Mouse (Mus musculus) T-cell, adult 2 months (primary cell): ENCODE data around the gene Uspl1.
A peak's percentile ranks its signal among the peaks of the same experiment; 100 is the strongest.

Experiments
- DNase-seq: peaks from one replicate; pipeline ENCODE4 v3.0.0; 2022; ENCODE audit warnings: low spot score

The Uspl1 gene

DNA sequence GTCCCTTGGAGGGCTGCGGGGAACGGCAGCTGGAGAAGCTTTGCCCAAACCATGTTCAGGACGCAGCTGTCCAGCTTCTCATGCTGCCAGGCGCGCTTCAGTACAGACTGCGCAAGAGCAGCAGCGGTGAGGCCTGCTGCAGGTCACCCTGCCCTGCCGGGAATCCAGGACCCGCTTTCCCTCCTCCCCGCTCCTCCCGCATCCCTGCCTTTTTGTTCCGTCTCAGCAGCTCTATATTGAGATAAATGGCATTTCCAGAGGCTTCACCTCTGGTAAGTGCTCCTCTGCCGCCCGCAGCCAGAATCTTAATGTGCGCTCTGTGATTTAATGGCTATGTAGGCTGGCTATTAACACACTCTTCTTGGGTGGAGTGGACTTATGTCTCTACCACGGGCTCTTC is 74.9 kb downstream of the Uspl1 start:
- no peak for DNase-seq

DNA sequence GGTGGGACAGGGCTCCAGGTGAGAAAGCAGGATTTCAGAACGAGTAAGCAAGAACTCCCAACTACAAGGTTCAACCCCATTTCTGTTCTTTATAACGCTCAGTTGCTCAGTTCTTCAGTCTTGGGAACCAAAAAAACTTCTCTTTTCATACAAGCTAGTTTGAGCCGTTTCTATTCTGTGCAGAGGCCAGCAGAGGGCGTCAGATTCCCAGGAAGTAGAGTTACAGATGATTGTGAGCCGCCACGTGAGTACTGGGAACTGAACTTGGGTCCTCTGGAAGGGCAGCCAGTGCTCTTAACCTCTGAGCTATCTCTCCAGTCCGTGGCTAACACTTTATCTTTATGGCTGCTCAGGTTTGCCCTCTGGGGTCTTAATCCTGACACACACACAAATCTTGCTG is 77.3 kb downstream of the Uspl1 start:
- DNase-seq: no peak

DNA sequence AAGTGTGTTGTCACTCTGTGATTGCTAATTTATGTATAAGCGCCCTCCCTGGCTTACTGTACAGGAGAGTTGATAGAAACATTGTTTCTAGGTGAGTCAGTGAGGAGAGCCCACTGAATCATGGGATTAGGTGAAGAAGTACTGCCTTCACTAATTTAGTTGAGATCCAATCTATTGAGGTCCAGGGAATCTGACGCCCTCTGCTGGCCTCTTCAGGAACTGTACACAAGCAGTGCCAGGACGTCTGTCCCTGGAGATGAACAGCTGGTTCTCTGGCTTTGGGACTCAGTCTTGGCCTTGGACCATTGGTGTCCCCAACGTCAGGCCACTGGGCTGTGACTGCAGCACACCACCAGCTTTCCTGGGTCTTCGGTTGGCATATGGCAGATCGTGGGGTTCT is 77.7 kb downstream of the Uspl1 start:
- DNase-seq: peak; percentile 23

DNA sequence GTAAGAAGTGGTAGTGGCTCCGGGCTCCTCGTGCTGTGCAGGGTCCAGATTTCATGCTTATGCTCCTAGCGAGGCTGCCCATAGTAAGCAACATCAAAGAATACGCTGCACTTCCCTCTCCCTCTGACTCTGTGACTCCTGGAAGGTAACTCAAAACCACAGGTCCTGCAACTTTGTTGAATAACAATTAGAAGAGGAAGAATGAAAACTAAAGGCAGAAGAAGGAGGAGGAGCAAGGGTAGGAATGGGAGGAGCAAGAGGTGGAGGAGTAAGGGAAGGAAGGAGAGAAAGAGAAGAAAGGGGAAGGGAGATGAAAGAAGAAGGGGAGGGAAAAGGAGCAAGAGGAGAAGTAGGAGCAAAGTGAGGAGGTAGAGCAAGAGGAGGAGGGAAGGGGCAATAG is 80.3 kb downstream of the Uspl1 start, which contains the start of gene Alox5ap:
Alox5ap (plus strand) TSS at position 363 of the 400 bp plus-strand sequence.
- DNase-seq: no peak

DNA sequence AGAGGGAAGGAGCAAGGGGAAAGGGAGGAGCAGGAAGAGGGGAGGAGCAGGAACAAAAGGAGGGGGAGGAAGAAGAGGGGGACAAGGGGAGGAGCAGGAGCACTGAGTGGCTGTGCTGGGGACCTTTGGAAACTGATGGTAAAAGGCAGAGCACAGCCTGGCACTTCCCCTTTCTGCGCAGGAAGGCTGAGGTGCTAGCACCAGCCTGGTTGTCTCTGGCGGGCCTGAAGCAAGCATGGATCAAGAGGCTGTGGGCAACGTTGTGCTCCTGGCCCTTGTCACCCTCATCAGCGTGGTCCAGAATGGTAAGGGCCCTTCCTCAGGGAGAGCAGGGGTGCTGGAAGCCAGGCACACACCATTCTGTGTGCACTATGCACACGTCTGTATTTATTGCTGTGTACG is 80.7 kb downstream of the Uspl1 start:
- no peak for DNase-seq
